Mouse (Mus musculus) stomach, embryonic 16.5 days (tissue): ENCODE results near the gene Ppp2r5a. TPM values are rescaled to one million over a fixed set of nuclear protein-coding genes. Genes with fewer than 3 reads are reported as not detected.

ENCODE experiments used
- ATAC-seq: fragments of 200-750 bp; cut with Nextera tagmentation; 2 replicates; pipeline ENCODE4 v1.8.0; 2017; ENCODE audit warnings: moderate number of reproducible peaks, moderate TSS enrichment; ENCODE audit not compliant: insufficient read depth, low FRiP score
- H3K27ac ChIP-seq: fragments of 300-500 bp; sonication (generic); 2 replicates; pipeline ENCODE4 v1.5.1; 2014; ENCODE audit warnings: low read length
- H3K27me3 ChIP-seq: fragments of 300-500 bp; sonication (generic); 2 replicates; pipeline ENCODE4 v1.6.1; 2014; ENCODE audit warnings: low read length, control low read depth, mixed read lengths; ENCODE audit not compliant: control insufficient read depth, insufficient read depth
- H3K36me3 ChIP-seq: fragments of 300-500 bp; sonication (generic); 2 replicates; pipeline ENCODE4 v1.6.1; 2014; ENCODE audit warnings: low read length; ENCODE audit not compliant: control insufficient read depth, insufficient read depth
- H3K4me1 ChIP-seq: fragments of 300-500 bp; sonication (generic); 2 replicates; pipeline ENCODE4 v1.6.1; 2014; ENCODE audit warnings: low read length, control low read depth, mixed read lengths; ENCODE audit not compliant: control insufficient read depth, insufficient read depth
- H3K4me2 ChIP-seq: fragments of 300-500 bp; sonication (generic); 2 replicates; pipeline ENCODE4 v1.6.1; 2014; ENCODE audit warnings: low read depth, low read length, mixed read lengths
- H3K4me3 ChIP-seq: fragments of 300-500 bp; sonication (generic); replicated peaks from 2 replicates; pipeline ENCODE4 v1.5.1; 2014; ENCODE audit warnings: mild to moderate bottlenecking, low read length
- H3K9ac ChIP-seq: fragments of 300-500 bp; sonication (generic); 2 replicates; pipeline ENCODE4 v1.6.1; 2014; ENCODE audit warnings: low read length
- H3K9me3 ChIP-seq: fragments of 300-500 bp; sonication (generic); replicated peaks from 2 replicates; pipeline ENCODE4 v1.6.1; 2016; ENCODE audit warnings: low read length, control low read depth; ENCODE audit not compliant: control insufficient read depth
- WGBS: fragments of 180-500 bp; shearing (Covaris S2); extraction: QIAGEN DNeasy Blood & Tissue Kit; methylation state at CpG from one replicate; pipeline ENCODE4 v1.1.7; 2014; 5-methylcytosine and 5-hydroxymethylcytosine counted together
- polyA plus RNA-seq: library from polyadenylated mRNA; unstranded; fragments of >200 nt; fragmentation: Nextera tagmentation; extraction: Ambion mirVana; gene quantifications from 2 replicates; pipeline ENCODE4 v1.2.1, GENCODE M21; 2015

Ppp2r5a gene
- polyA plus RNA-seq, result 13.9 and 14.7 TPM in 2 replicates

DNA sequence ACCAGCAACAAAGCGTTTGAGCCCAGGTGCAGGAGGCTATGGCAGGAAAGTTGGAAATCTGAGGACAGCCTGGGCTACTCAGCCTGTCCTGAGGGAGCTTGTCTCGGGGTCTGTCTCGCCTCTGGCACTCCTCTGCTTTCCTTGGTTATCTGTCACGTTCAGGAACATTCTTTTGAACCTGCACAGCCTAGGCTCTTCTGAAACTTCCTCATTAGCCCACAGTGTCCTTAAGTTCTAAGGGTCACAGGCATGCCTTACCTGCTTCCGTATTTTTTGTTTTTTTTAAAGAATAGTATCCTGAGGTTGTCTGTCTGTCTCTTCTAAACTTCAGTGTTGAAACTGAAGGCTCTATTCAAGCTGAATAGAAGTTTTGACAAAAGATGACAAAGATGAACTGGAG, at the start of gene Ppp2r5a:
Gene Ppp2r5a (minus strand): TSS at position 199 of the 400 bp plus-strand sequence.
- Histone ChIP-seq H3K27ac (no peak within 1 kb of the TSS), H3K4me3 (no peak within 1 kb of the TSS), H3K9ac (no peak within 1 kb of the TSS), H3K9me3 (no peaks in the 10 kb centered on the region), H3K4me1 (no peaks in the 10 kb centered on the region), H3K36me3 (no peaks in the 10 kb centered on the region), H3K27me3 (no peaks in the 10 kb centered on the region), H3K4me2 (no peak within 1 kb of the TSS)
- WGBS, result 48% methylated on average over 5 of the region's 5 CpGs
- ATAC-seq, result no peak

DNA sequence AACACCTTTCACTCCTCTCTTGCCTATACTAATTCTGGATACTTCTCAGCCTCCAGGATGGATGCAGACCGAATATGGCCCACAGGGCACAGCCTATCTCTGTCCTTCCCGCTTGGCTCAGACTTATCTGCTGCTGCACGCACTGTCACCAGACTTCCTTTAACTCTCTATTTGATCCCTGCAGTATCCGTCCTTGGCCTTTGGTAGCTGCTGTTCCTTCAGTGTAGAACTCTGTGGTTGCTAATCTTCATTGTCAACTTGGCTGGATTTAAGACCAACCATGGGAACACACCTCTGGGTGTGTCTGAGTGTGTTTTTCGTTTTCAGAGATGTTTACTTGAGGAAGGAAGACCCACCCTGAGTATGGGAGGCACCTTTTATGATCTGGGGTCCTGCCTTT, 47.5 kb upstream of the Ppp2r5a start:
- no peak for ATAC-seq
- Histone ChIP-seq H3K9me3 (no peaks in the 10 kb centered on the region), H3K4me2 (no peak overlapping the region), H3K9ac (no peak overlapping the region), H3K36me3 (no peaks in the 10 kb centered on the region), H3K27me3 (no peaks in the 10 kb centered on the region), H3K4me3 (no peak overlapping the region), H3K27ac (no peak overlapping the region), H3K4me1 (peaks cover 5% of the 10 kb centered on the region; the same call in 1 of the 2 replicates)
- 65% methylated on average over 5 of the region's 5 CpGs for WGBS

DNA sequence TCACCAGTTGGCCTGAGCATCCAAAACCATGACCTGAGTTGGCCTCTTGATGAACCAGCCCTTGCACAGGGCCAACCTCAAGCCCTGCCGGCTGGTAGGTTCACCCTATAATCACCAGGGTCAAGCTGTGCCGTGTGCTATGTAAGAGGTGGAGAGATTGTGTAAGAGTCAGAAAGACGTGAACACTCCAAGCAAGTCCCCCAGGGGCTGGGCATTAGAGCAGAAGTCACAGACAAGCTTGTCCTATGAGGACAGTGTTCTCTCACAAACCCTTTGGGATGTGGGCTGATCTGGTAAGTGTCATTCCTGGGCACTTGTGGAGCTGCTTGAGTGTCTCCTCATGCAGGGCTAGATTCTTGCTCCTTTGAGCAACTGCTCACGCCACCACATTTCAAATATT, 46.5 kb upstream of the Ppp2r5a start:
- Histone ChIP-seq H3K9ac (no peak overlapping the region), H3K27me3 (no peaks in the 10 kb centered on the region), H3K9me3 (no peaks in the 10 kb centered on the region), H3K4me1 (peaks cover 8% of the 10 kb centered on the region; the same call in 1 of the 2 replicates), H3K27ac (no peak overlapping the region), H3K4me3 (no peak overlapping the region), H3K36me3 (no peaks in the 10 kb centered on the region), H3K4me2 (no peak overlapping the region)
- ATAC-seq, result no peak
- 78% methylated on average over 4 of the region's 4 CpGs for WGBS

DNA sequence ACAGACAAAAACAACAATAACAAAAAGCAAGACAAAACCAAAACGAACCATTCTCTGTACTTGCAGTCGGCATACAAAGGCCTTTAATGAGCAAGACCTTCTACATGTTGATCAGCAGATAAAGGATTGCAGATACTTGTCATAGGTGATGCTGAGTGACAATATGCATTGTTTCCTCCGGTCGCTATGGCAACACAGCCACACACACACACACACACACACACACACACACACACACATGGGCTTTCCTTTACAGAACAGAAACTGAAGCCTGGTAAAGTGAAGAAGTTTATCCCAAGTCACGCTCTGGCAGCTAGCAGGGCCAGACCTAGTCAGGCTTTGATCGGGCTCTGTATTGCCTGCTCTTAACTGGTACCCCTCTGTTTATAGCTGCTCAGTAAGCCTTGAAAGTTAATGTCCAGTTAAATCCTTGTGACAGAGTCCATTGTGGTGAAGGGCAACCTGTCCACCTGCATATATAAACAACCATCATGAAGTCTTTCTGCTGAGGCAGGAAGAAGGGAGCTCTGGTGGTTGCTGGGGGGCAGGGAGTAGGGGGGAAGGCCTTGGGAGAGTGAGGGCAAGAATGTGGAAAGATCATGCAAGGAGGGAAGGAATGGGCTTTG, 44.4 kb upstream of the Ppp2r5a start:
- Histone ChIP-seq H3K4me2 (no peak overlapping the region), H3K4me3 (no peak overlapping the region), H3K4me1 (peaks cover 8% of the 10 kb centered on the region; the same call in 1 of the 2 replicates), H3K9me3 (no peaks in the 10 kb centered on the region), H3K27ac (no peak overlapping the region), H3K27me3 (no peaks in the 10 kb centered on the region), H3K9ac (no peak overlapping the region), H3K36me3 (no peaks in the 10 kb centered on the region)
- WGBS, result 80% methylated on average over 6 of the region's 6 CpGs
- no peak for ATAC-seq

DNA sequence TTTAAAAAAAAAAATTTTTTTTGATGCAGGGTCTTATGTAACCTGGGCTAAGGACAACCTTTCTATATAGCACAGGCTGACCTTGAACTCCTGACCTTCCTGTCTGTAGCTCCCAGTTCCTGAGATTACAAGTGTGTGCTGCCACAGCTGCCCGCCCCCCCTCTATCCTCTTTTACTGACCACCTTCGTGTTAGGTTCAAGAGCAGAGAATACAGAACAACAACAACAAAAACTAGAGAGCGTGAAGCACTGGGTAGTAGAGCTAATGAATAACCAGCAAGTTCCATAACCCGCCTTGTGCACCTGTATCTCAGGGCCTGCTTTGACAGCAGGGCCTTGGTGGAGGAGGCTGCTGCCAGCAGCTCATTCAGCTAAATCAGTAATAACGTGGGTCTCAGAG, 43.2 kb upstream of the Ppp2r5a start:
- WGBS, result 64% methylated on average over 5 of the region's 5 CpGs
- Histone ChIP-seq H3K36me3 (no peaks in the 10 kb centered on the region), H3K9me3 (0 out of 2 replicates have a peak, but pooled peaks cover 2% of the 10 kb centered on the region), H3K27ac (no peak overlapping the region), H3K9ac (no peak overlapping the region), H3K4me1 (peaks cover 8% of the 10 kb centered on the region; the same call in 1 of the 2 replicates), H3K4me2 (no peak overlapping the region), H3K27me3 (no peaks in the 10 kb centered on the region), H3K4me3 (no peak overlapping the region)
- no peak for ATAC-seq

DNA sequence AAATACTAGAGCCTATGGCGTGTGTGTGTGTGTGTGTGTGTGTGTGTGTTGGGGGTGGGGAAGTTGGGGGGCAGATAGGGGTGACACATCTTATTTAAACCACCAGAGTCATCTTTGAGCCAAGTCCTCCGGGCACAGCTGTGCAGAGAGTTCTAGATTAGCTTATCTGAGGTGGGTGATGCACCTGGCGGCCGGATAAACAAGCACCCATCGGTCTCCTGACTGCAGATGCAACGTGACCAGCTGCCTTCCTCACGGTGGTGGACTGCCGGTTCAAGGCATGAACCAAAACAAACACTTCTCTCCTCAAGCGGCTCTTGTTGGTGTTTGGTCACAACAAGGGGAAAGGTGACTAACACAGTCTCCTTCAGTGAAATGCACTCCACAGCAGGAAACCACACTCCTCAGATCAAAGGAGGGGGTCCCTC, 42.8 kb upstream of the Ppp2r5a start:
- H3K4me1 ChIP-seq, result peaks cover 8% of the 10 kb centered on the region; the same call in 1 of the 2 replicates
- H3K4me3 ChIP-seq, result no peak overlapping the region
- no peaks in the 10 kb centered on the region for H3K36me3 ChIP-seq
- 0 out of 2 replicates have a peak, but pooled peaks cover 2% of the 10 kb centered on the region for H3K9me3 ChIP-seq
- no peak overlapping the region for H3K4me2 ChIP-seq
- 39% methylated on average over 9 of the region's 9 CpGs for WGBS
- no peak for ATAC-seq
- no peak overlapping the region for H3K27ac ChIP-seq
- no peak overlapping the region for H3K9ac ChIP-seq
- no peaks in the 10 kb centered on the region for H3K27me3 ChIP-seq

DNA sequence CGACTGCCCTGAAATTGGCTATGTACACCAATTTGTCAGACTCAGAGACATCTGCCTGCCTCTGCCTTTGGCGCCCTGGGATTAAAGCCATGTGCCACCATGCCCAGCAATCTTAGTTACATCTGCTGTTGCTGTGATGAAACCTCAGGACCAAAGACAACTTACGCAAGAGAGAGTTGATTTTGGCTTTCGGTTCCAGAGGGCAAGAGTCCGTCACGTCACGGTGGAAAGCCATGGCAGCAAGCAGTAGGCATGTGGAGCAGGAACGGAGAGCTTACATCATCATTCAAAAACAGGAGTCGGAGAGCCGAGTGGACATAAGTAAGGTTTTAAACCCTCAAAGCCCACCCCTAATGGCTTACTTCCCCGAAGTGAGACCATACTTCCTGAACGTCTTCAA, 42.3 kb upstream of the Ppp2r5a start:
- H3K36me3 ChIP-seq, result no peaks in the 10 kb centered on the region
- ATAC-seq, result no peak
- peaks cover 8% of the 10 kb centered on the region; the same call in 1 of the 2 replicates for H3K4me1 ChIP-seq
- no peak overlapping the region for H3K9ac ChIP-seq
- no peaks in the 10 kb centered on the region for H3K27me3 ChIP-seq
- WGBS, result 80% methylated on average over 12 of the region's 12 CpGs
- 0 out of 2 replicates have a peak, but pooled peaks cover 2% of the 10 kb centered on the region for H3K9me3 ChIP-seq
- no peak overlapping the region for H3K4me2 ChIP-seq
- H3K4me3 ChIP-seq, result no peak overlapping the region
- no peak overlapping the region for H3K27ac ChIP-seq

DNA sequence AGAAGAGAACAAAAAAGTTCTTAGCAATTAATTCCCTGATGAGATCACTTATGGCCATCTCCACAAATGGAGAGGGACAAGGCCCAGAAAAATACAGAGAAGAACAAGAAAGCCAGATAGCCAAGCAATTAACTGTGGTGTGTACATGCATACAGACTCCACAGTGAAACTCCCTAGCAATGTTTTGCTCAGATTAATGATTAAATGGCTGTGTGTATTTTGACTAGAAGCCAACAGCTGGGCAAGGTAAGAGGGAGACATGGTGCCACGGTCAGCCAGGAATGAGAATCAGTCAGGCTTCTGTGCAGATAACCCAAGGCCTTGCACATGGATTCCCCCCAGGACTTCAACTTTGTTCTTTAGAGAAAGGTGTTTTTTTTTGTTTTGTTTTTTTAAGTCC, 41.4 kb upstream of the Ppp2r5a start:
- no peak overlapping the region for H3K4me2 ChIP-seq
- H3K36me3 ChIP-seq, result no peaks in the 10 kb centered on the region
- no peaks in the 10 kb centered on the region for H3K27me3 ChIP-seq
- H3K9ac ChIP-seq, result no peak overlapping the region
- H3K4me3 ChIP-seq, result no peak overlapping the region
- 0 out of 2 replicates have a peak, but pooled peaks cover 2% of the 10 kb centered on the region for H3K9me3 ChIP-seq
- ATAC-seq, result peak; percentile 75; the same call in 1 of the 2 replicates
- H3K27ac ChIP-seq, result no peak overlapping the region
- 36% methylated on average over 1 of the region's 1 CpGs for WGBS
- H3K4me1 ChIP-seq, result peaks cover 8% of the 10 kb centered on the region; the same call in 1 of the 2 replicates

DNA sequence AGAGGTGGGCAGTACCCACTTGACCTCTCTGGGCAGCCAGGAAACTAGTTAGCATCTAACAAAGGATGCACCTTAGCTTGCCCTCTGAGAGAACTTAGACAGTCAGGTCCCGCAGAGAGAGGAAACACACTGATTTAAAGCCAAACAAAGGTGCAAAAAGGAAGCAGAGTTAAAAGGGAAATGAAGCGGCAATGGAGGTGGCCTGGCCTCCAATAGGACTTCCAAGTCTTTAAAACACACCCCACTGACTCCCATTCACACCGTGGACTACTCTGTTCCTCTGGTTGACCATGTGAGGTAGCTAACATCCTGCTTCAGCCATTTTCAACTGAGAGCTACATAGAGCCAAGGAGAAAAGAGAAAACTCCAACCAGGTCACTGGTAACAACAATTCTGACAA, 35.9 kb upstream of the Ppp2r5a start:
- Histone ChIP-seq H3K4me2 (no peak overlapping the region), H3K9me3 (0 out of 2 replicates have a peak, but pooled peaks cover 2% of the 10 kb centered on the region), H3K9ac (no peak overlapping the region), H3K4me1 (peaks cover 7% of the 10 kb centered on the region), H3K27ac (peak overlapping the region; percentile 11; the same call in 1 of the 2 replicates), H3K4me3 (no peak overlapping the region), H3K27me3 (no peaks in the 10 kb centered on the region), H3K36me3 (no peaks in the 10 kb centered on the region)
- ATAC-seq, result no peak
- WGBS, result 64% methylated on average over 3 of the region's 3 CpGs
